Mouse (Mus musculus) left cerebral cortex, postnatal 14 days (tissue): ENCODE results near the gene Cphx3. TPM values are rescaled to one million over a fixed set of nuclear protein-coding genes. Genes with fewer than 3 reads are reported as not detected.
"Not testable (repeated sequence)": the region's sequence is repeated elsewhere in the genome, so short reads cannot be mapped to it uniquely, and the experiment has no call there.

ENCODE experiments used
- DNase-seq, 2 experiments: peaks; one replicate each; pipeline ENCODE4 v3.0.0; 2021 to 2022; ENCODE audit warnings: low spot score in 2 of 2, mixed read lengths in 1 of 2
- intact Hi-C: fragments of 180-260 bp; cut with DNase I; formaldehyde crosslinking; loops from one replicate; pipeline ENCODE4 v1.15.1; 2025
- total RNA-seq, 2 experiments: library from RNA; stranded (reverse); gene quantifications; 2 replicates each; pipeline ENCODE4 v1.2.3; 2021

Gene Cphx3
- total RNA-seq, 2 experiments from 2014 or later = not detected

GRCm38 (mm10) chr14:26162423-26162822, 80.3 kb downstream of the Cphx3 start:
- intact Hi-C loops, DNase-seq: not testable (repeated sequence)

- DNase-seq, intact Hi-C loops: not testable (repeated sequence)
Observed at GRCm38 (mm10) chr14:26165266-26165665, 83.2 kb downstream of the Cphx3 start.

GRCm38 (mm10) chr14:26173955-26174354, 91.9 kb downstream of the Cphx3 start:
- intact Hi-C loops, DNase-seq: not testable (repeated sequence)

- intact Hi-C loops, DNase-seq: not testable (repeated sequence)
Observed at GRCm38 (mm10) chr14:26175028-26175427, 92.9 kb downstream of the Cphx3 start.

- DNase-seq, intact Hi-C loops: not testable (repeated sequence)
Observed at GRCm38 (mm10) chr14:26181660-26182059, 99.6 kb downstream of the Cphx3 start.

- DNase-seq, intact Hi-C loops: not testable (repeated sequence)
Observed at GRCm38 (mm10) chr14:26182380-26182779, 100.3 kb downstream of the Cphx3 start, which contains the start of gene Plac9b. Plac9b (minus strand) TSS chr14:26182480.

- intact Hi-C loops, DNase-seq: not testable (repeated sequence)
Observed at GRCm38 (mm10) chr14:26186638-26187037, 104.5 kb downstream of the Cphx3 start.

- DNase-seq, intact Hi-C loops: not testable (repeated sequence)
Observed at GRCm38 (mm10) chr14:26188361-26188760, 106.3 kb downstream of the Cphx3 start.

GRCm38 (mm10) chr14:26197851-26198250, 115.8 kb downstream of the Cphx3 start:
- intact Hi-C loops, DNase-seq: not testable (repeated sequence)

- intact Hi-C loops, DNase-seq: not testable (repeated sequence)
Observed at GRCm38 (mm10) chr14:26206197-26206925, 124.3 kb downstream of the Cphx3 start.

- DNase-seq, intact Hi-C loops: not testable (repeated sequence)
Observed at GRCm38 (mm10) chr14:26206926-26207247, 124.8 kb downstream of the Cphx3 start, which contains the start of gene Tmem254b. Tmem254b (minus strand) TSS chr14:26207041.

- intact Hi-C loops, DNase-seq: not testable (repeated sequence)
Observed at GRCm38 (mm10) chr14:26216233-26217000, 134.3 kb downstream of the Cphx3 start.

- DNase-seq, intact Hi-C loops: not testable (repeated sequence)
Observed at GRCm38 (mm10) chr14:26237183-26237582, 155.1 kb downstream of the Cphx3 start.

- intact Hi-C loops, DNase-seq: not testable (repeated sequence)
Observed at GRCm38 (mm10) chr14:26257756-26258617, 175.9 kb downstream of the Cphx3 start, which contains the start of gene Duxbl3. Duxbl3 (plus strand) TSS chr14:26257962.

- DNase-seq, intact Hi-C loops: not testable (repeated sequence)
Observed at GRCm38 (mm10) chr14:26258729-26259128, 176.6 kb downstream of the Cphx3 start.
